Mouse (Mus musculus): ENCODE data around the gene Lsm3.

Lsm3 gene

GRCm38 (mm10) chr6:91560186-91560585 lies 44.5 kb downstream of the Lsm3 start:
- no peak for DNase-seq

DNA sequence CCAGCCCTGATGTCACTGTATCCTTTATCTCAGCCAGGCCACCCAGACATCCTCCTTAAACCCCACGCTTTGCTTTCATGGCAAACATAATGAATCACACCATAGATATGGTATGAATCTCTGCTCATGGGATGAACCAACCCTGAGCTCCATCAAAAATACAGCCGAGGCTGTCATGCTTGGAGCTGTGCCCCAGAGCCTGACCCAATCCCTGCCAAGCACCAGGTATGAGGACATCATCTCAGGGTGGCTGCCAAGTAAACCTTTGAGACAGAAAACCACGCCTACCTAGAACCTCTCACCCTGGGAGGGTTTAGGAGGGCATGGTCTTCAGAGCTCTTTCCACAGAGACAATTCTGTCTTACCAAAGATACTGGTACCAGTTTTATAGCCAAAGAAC lies 47.3 kb downstream of the Lsm3 start:
- DNase-seq: no peak

DNA sequence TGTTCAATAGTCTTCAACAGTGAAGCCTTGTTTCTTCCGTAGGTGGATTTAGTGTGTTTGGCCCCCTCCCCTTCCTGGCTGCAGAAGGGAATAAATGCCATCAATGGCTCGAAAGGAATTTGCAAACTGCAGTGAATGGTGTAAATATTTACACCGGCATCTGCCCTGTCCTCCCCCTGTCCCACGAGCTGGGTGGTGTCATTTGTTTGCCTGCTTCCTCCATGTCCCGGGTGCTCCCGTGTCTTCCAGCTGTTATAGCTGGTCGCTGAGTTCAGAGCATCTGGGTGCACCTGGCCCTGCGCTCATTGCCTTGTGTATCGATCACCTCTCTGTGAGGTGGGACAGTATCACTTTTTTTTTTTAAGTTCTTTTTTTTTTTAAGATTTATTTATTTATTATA lies 50.7 kb downstream of the Lsm3 start:
- no peak for DNase-seq
